Mouse (Mus musculus): ENCODE data around the gene Reep3. TPM values are rescaled to one million over a fixed set of nuclear protein-coding genes. Genes with fewer than 3 reads are reported as not detected.
A peak's percentile ranks its signal among the peaks of the same experiment; 100 is the strongest.
"Not testable (repeated sequence)": the region's sequence is repeated elsewhere in the genome, so short reads cannot be mapped to it uniquely, and the experiment has no call there.

Reep3 gene
- total RNA-seq, 2 experiments from 2014 or later, result 9.7 to 10.8 TPM

DNA sequence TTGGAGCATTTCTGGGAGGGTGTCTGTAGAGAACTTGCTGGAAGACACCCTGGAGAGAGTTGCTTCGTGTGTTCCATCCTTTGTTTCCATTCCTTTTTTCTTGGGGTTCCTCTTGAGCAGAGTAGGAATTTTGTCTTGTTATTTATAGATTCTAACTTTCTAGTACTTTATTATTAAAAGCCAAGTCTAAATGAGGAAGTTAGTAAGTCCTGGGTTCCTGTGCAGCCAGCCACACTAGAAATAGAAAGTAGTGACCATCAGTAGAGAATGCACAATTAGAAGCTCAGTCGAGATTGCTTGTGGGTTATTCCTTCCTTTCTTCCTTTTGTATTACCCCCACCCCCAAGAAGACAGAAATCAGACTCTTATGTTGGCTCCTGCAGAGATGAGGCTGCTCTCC lies 27.0 kb upstream of the Reep3 start:
- H3K4me3 ChIP-seq, result peak overlapping the region; percentile 29
- DNase-seq, result no peak
- no peak for TF ChIP-seq CTCF (IDR thresholded peaks at IDR 0.05)
- intact Hi-C loops (cut with DNase I), result no loop called here
- H3K27ac ChIP-seq, result peak overlapping the region; percentile 82

DNA sequence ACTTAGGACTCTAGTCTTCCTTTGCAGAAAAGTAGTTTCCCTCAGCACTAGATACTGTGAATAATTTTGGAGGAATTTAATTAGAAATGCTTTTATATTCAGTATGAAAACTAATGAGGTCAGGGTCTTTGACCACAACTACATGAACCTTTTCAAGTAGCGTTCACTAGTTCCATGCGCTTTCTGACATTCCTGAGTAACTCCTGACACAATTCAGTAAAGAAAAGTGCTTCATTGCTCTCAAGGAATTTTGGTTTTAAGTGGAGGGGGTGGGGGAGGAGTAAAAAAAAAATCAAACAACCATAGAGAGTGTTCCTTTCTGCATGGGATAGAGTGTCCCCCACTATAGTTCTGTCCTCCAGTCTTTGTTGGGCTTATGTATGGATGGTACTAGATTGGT lies 23.9 kb upstream of the Reep3 start:
- Histone ChIP-seq H3K4me3 (no peak overlapping the region), H3K27ac (no peak overlapping the region)
- intact Hi-C loops (cut with DNase I), result no loop called here
- TF ChIP-seq CTCF (IDR thresholded peaks at IDR 0.05), result no peak
- no peak for DNase-seq

DNA sequence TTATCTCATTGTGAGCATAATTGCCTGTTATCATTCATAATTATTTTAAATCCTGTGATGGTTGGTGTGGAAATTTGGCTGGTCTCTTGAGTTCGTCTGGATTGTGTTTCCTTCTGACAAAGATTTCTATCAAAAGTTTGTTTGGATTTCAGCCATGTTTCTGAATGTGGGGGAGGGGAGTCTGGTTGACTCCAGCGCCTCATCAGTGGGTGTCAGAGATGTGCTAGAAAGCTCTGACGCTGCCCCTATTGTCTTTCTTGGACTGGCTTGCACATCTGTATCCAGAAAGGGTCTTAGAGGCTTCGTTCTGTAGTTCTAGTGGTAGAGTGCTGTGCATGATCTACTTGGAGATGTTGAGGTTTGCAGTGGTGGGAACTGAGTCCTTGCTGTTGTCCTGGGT lies 23.4 kb upstream of the Reep3 start:
- intact Hi-C loops (cut with DNase I), result no loop called here
- no peak overlapping the region for H3K4me3 ChIP-seq
- no peak overlapping the region for H3K27ac ChIP-seq
- TF ChIP-seq CTCF (IDR thresholded peaks at IDR 0.05), result no peak
- DNase-seq, result no peak

DNA sequence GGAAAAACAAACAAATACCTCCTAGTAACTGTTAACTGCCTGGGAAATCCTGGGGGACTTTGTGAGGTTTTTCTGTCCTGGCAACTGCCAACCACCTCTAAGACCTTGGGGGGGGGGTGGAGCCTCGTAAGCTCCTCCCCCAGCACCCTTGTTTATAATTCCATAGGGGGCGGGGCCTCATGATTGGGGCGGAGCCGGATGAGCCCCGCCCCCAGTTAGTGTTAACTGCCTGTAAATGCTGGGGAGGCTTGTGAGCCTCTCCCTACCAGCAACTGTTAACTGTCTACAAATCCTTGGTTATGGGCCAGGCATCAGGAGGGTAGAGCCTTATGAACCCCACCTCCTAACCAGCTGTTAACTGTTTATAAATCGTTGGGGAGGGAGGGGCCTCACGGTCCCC lies 22.5 kb upstream of the Reep3 start:
- no peak for TF ChIP-seq CTCF (IDR thresholded peaks at IDR 0.05)
- intact Hi-C loops (cut with DNase I), result no loop called here
- Histone ChIP-seq H3K4me3 (no peak overlapping the region), H3K27ac (no peak overlapping the region)
- DNase-seq, result no peak

DNA sequence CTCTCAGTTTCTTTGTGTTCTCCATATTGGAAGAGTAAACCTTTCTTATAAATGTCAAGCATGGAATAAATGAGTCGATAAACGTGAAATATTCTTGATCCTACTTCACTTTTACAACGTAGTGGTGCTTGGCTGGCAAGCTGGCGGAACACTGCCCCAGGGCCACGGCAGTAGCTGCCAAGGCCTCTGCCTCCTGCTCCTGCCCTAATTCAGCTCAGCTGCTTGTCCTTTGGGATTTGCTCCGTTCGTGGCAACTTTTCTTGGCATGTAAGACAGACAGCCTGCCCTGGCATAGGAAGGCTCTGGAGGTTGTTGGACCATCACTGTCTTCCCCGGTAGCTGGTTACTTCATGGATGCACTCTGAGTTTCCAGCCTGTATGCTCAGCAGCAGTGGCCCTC lies 19.5 kb upstream of the Reep3 start:
- no peak for TF ChIP-seq CTCF (IDR thresholded peaks at IDR 0.05)
- intact Hi-C loops (cut with DNase I), result no loop called here
- peak; percentile 76 for DNase-seq
- peak overlapping the region; percentile 78 for H3K27ac ChIP-seq
- peak overlapping the region; percentile 32 for H3K4me3 ChIP-seq

DNA sequence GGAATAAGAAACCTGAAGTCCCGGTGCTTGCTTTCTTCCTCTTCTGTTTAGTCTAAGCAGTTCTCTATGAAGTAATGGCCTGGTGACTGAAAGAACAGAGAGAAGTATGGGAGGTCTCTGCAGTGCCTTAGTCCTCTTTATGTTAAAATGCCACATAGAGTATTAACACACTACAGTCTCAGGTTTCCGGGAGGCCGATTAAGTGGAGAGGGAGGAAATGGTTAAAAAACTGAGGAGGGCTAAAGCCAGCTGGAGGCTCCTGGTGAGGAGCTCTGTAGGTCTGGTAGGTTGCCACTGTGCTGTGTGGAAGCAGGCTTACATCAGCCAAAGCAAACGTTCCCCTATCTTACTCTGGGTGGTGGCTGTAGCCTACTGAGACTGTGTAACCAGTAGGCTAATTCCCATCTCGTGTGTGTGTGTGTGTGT lies 18.9 kb upstream of the Reep3 start:
- intact Hi-C loops (cut with DNase I), result no loop called here

DNA sequence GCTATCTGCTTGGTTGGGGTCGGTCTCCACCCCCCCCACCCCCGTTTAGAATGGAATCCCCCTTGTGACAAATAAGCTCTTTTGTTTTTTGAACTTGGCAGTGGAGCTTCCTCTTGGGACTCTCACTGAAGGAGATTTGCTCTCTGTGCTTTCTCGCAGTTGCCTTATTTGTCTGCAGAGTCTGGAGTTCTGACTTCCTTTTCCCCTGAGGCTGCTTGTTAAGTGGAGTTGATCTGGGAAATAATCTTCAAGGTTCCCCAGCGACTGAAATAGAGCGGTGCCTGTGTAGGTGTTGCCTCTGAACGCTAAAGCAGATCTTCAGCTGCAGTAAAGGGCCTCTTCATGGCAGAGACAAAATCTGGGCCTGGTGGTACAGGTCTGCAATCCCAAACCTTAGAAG lies 18.4 kb upstream of the Reep3 start:
- DNase-seq, result no peak
- intact Hi-C loops (cut with DNase I), result no loop called here
- Histone ChIP-seq H3K4me3 (peak overlapping the region; percentile 41), H3K27ac (peak overlapping the region; percentile 78)
- TF ChIP-seq CTCF (IDR thresholded peaks at IDR 0.05), result no peak

More for the DNA sequence above, 18.9 kb upstream of the Reep3 start:
- peak overlapping the region; percentile 78 for H3K27ac ChIP-seq
- no peak for TF ChIP-seq CTCF (IDR thresholded peaks at IDR 0.05)
- peak; percentile 65 for DNase-seq
- H3K4me3 ChIP-seq, result peak overlapping the region; percentile 35

DNA sequence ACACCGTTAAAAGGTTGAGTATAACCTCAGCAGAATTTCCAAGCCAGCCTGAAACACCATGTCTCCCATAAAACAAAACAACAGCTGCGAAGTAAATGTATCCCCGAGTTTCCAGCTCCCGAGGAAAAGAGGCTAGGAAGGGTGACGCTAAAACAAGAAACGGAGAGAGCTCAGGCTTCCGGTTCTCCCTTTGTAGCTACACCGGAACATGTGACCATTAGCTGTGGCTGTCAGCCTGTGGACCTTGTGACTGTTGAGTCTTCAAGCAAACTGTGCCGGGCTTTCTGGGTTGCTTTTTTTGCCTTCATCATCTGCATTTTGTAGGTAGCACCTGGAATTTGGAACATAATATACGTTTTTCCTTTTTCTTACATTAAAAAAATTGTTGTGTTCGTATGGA lies 17.1 kb upstream of the Reep3 start:
- intact Hi-C loops (cut with DNase I), result no loop called here
- TF ChIP-seq CTCF (IDR thresholded peaks at IDR 0.05), result no peak
- Histone ChIP-seq H3K4me3 (no peak overlapping the region), H3K27ac (peak overlapping the region; percentile 43)
- no peak for DNase-seq

DNA sequence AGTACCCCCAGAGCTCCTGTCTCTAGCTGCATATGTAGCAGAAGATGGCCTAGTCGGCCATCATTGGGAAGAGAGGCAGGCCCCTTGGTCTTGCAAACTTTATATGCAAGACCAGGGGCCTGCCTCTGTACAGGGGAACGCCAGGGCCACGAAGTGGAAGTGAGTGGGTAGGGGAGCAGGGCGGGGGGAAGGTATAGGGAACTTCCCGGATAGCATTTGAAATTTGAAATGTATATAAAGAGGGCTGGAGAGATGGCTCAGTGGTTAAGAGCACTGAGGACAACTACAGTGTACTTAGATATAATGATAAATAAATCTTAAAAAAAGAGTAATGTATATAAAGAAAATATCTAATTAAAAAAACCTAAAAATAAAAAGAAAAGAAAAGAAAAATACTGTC lies 16.2 kb upstream of the Reep3 start:
- H3K27ac ChIP-seq; DNase-seq; intact Hi-C loops (cut with DNase I); H3K4me3 ChIP-seq: not testable (repeated sequence)

DNA sequence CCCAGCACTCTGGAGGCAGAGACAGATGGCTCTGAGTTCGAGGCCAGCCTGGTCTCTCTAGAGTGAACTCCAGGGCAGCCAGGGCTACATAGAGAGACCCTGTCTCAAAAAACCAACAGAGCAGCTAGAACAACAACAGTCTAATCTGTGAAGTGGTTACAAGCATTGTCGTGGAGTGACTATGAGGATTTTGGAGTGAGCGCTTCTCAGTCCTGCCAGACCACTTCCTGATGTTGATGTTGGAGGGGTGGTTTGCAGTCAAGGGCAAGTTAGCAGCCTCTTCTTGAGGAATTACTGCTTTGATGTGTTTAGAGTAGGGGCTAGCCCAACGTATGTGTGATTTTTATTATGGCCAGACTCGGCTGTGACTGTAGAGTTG lies 15.0 kb upstream of the Reep3 start:
- intact Hi-C loops (cut with DNase I), result no loop called here
- no peak overlapping the region for H3K4me3 ChIP-seq
- no peak for DNase-seq
- peak overlapping the region; percentile 75 for H3K27ac ChIP-seq
- no peak for TF ChIP-seq CTCF (IDR thresholded peaks at IDR 0.05)

DNA sequence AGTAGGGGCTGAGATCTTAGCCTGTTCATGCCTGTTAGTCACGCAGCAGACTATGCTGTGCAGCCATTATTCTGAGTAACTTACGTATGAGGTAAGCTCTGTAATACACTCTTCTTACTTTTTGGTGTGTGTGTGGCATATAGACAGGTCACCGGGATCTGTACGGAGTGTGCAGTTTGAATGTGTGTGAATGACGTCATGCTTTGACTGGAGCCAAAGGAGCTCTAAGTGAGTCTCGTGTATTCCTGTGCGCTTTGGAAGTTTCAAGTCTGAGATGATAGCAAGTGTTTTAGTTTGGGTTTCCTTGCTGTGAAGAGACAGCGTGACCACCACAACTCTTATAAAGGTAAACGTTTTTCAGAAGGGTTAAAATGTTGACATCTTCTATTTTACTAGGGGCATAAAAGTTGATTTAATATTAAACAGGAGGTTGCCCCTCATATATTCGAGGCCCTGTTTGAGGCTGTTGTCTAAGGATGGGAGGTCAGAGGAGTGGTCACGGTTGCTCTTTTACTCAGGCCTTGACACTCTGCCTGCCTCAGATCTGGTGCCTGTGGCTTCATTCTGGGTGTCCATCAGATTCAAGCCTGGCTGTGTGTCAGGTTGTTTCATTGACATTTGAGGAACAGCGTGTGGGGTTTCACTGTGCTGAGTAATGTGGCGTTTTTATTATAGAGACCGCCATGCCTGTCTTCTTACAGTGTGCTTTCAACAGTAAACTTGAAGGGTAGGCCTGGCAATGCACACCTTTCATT lies 14.5 kb upstream of the Reep3 start:
- Histone ChIP-seq H3K4me3 (no peak overlapping the region; the same call in 1 of the 2 replicates), H3K27ac (peak overlapping the region; percentile 75)
- DNase-seq, result peak; percentile 67
- intact Hi-C loops (cut with DNase I), result no loop called here
- no peak for TF ChIP-seq CTCF (IDR thresholded peaks at IDR 0.05)

DNA sequence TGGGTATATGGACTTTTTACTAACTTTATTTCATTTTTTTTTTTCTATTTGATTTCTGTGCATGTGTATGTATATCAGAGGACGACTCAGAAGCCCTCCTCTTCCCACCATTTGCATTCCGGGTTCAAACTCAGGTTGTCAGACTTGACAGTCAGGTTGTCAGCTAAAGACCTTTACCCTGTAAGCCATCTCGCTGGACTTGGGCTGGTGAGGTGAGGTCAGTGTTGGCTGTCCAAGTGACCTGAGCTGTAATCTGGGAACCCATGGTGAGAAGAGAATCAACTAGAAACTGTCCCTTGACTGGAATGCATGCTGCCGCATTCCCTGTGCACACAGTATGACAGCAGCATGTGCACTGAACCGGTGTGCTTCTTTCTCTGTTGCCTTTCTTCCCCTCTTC lies 12.9 kb upstream of the Reep3 start:
- DNase-seq, result no peak
- intact Hi-C loops (cut with DNase I), result no loop called here
- TF ChIP-seq CTCF (IDR thresholded peaks at IDR 0.05), result no peak
- no peak overlapping the region for H3K4me3 ChIP-seq
- no peak overlapping the region for H3K27ac ChIP-seq

DNA sequence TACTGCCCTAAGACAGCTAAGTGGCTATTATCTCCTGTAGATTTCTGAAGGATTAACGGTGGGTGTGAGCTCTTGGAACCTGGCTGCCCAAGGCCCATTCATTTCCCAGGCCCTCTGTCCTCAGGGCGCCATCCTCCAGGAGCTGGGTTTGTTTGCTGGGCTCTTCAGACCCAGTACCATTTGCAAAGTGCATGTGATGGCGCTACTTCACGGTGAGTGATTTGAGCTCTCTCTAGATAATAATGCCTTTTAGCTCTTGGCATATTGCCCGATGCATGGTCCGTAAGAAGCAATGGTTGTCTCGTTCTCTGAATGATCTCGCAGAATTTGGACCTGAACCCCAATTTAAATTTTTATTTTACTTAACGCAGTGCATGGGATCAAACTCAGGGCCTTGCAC lies 11.4 kb upstream of the Reep3 start:
- intact Hi-C loops (cut with DNase I), result no loop called here
- Histone ChIP-seq H3K27ac (no peak overlapping the region), H3K4me3 (no peak overlapping the region)
- no peak for TF ChIP-seq CTCF (IDR thresholded peaks at IDR 0.05)
- DNase-seq, result no peak

Data from gastrocnemius, adult 2 months (tissue).